15 mouse cellular contexts compared by ENCODE assay signal in the genomic region with DNA sequence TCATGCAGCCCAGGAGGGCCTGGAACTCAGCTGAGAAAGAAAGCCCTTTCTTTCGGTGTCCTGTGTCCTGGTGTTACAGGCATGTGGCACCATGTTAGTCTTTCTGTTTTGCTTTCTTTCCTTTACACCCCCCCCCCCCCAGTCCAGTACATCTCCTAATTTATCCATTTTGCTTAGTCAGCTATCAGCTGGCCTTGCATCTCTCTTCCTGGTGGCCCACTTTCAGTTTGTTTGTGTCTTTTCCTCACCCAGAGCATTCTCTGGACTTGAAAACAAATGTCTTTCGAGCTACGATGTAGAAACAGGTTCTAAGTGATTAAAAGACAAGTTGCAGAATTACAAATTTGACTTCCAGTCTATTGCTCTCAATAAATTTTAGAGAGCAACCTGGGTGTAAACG. TPM values are rescaled to one million over a fixed set of nuclear protein-coding genes. Genes with fewer than 3 reads are reported as not detected.
"Had no signal": no experiment of that assay in that cellular context is flagged by ENCODE, and none has a peak within 500 bp of the region (broad histone marks: within the 10 kb centered on the region; RNA-seq: fewer than 3 reads in every experiment).

No protein-coding gene starts in this region.

- DNase-seq: kidney, adult 18-20 months; kidney, postnatal 36 days; layer of hippocampus, adult 9-11 months; layer of hippocampus, postnatal 36 days; lung, adult 18-20 months; lung, postnatal 4 days; right cerebral cortex, adult 18-20 months; right cerebral cortex, postnatal 25 days; thymus, postnatal 36 days had no signal

- H3K9me3 ChIP-seq: midbrain, embryonic 12.5 days had no signal

- H3K9ac ChIP-seq: liver, embryonic 14.5 days; midbrain, embryonic 12.5 days had no signal

- ATAC-seq: lung, postnatal 0 days; midbrain, embryonic 16.5 days had no signal

- H3K27me3 ChIP-seq: midbrain, embryonic 12.5 days had no signal

- H3K27ac ChIP-seq: liver, embryonic 14.5 days; midbrain, embryonic 12.5 days had no signal

- H3K4me3 ChIP-seq: midbrain, embryonic 12.5 days had no signal

RNA-seq across cellular contexts. Expression of gene Creb3l4, which starts 20.9 kb away (rescaled TPM):
- total RNA-seq: left cerebral cortex, postnatal 36 days; megakaryocyte-erythroid progenitor cell, adult 5-6 weeks had no signal
